Mouse (Mus musculus): Measurements from ENCODE around the gene Plekha6.

Plekha6 gene

GRCm38 (mm10) chr1:133182706-133183095 is 18.7 kb downstream of the Plekha6 start:
- no peak for DNase-seq

GRCm38 (mm10) chr1:133183141-133183925 is 19.3 kb downstream of the Plekha6 start:
- DNase-seq: no peak

GRCm38 (mm10) chr1:133187948-133188680 is 24.1 kb downstream of the Plekha6 start:
- DNase-seq: peak in 1 of 2 experiments; percentile 55

- DNase-seq: no peak
Observed at GRCm38 (mm10) chr1:133188719-133189118, 24.7 kb downstream of the Plekha6 start.

- DNase-seq: no peak
Observed at GRCm38 (mm10) chr1:133189471-133189870, 25.5 kb downstream of the Plekha6 start.

GRCm38 (mm10) chr1:133190550-133190949 is 26.5 kb downstream of the Plekha6 start:
- DNase-seq: no peak

- no peak for DNase-seq
Observed at GRCm38 (mm10) chr1:133196181-133196580, 32.2 kb downstream of the Plekha6 start.

GRCm38 (mm10) chr1:133197266-133197665 is 33.3 kb downstream of the Plekha6 start:
- DNase-seq: no peak

GRCm38 (mm10) chr1:133199706-133200105 is 35.7 kb downstream of the Plekha6 start:
- no peak for DNase-seq

GRCm38 (mm10) chr1:133201499-133201898 is 37.5 kb downstream of the Plekha6 start:
- peak; percentile 39 to 55 for DNase-seq

- DNase-seq: no peak
Observed at GRCm38 (mm10) chr1:133203701-133204100, 39.7 kb downstream of the Plekha6 start.

GRCm38 (mm10) chr1:133204341-133204849 is 40.4 kb downstream of the Plekha6 start:
- DNase-seq: peak; percentile 80 to 94

- DNase-seq: peak; percentile 35 to 59
Observed at GRCm38 (mm10) chr1:133204985-133205384, 41.0 kb downstream of the Plekha6 start.

GRCm38 (mm10) chr1:133208086-133208815 is 44.2 kb downstream of the Plekha6 start:
- peak in 1 of 2 experiments; percentile 52 for DNase-seq

- no peak for DNase-seq
Observed at GRCm38 (mm10) chr1:133209036-133209435, 45.0 kb downstream of the Plekha6 start.

- no peak for DNase-seq
Observed at GRCm38 (mm10) chr1:133209482-133209881, 45.5 kb downstream of the Plekha6 start.

- DNase-seq: peak; percentile 59 to 84
Observed at GRCm38 (mm10) chr1:133209901-133210516, 46.0 kb downstream of the Plekha6 start.

- peak; percentile 70 to 88 for DNase-seq
Observed at GRCm38 (mm10) chr1:133210766-133211165, 46.8 kb downstream of the Plekha6 start.

GRCm38 (mm10) chr1:133212273-133212672 is 48.3 kb downstream of the Plekha6 start:
- no peak for DNase-seq

GRCm38 (mm10) chr1:133213098-133213497 is 49.1 kb downstream of the Plekha6 start:
- no peak for DNase-seq

GRCm38 (mm10) chr1:133213901-133214300 is 49.9 kb downstream of the Plekha6 start:
- peak; percentile 51 to 82 for DNase-seq

GRCm38 (mm10) chr1:133214672-133215359 is 50.8 kb downstream of the Plekha6 start:
- DNase-seq: no peak
